Mouse (Mus musculus): ENCODE results near the gene Epop. TPM values are rescaled to one million over a fixed set of nuclear protein-coding genes. Genes with fewer than 3 reads are reported as not detected.

Epop gene
- polyA plus RNA-seq, 1 experiment from 2014 or later: 4.1 TPM

DNA sequence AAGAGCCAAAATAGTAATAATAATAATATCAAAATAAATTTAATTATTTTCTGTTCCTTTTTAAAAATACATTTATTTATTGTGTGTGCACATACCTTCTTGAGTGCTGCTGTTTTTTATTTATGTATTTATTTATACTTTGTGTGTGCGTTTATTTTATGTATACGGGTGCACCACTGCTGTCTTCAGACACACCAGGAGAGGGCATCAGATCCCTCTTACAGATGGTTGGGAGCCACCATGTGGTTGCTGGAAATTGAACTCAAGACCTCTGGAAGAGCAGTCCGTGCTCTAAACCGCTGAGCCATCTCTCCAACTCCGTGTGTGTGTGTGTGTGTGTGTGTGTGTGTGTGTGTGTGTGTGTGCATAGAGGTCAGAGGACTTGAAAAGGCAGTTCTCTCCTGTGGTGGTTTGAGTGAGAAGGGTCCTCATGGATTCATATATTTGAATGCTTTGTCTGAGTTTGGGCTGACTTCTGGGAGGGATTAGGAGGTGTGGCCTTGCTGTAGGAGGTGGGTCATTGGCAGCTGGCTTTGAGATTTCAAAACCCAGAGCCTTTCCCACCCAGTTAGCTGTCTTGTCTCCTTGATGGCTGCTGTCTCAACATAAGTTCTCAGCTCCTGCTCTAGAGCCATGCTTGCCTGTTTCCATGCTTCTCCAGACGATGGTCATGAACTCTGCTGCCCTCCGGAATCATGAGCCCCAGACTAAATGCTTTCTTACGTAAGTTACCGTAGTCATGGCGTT, 31.4 kb downstream of the Epop start:
- 82% methylated on average over 10 of the region's 10 CpGs for WGBS
- ATAC-seq (ENCODE audit: low read depth): no peak

DNA sequence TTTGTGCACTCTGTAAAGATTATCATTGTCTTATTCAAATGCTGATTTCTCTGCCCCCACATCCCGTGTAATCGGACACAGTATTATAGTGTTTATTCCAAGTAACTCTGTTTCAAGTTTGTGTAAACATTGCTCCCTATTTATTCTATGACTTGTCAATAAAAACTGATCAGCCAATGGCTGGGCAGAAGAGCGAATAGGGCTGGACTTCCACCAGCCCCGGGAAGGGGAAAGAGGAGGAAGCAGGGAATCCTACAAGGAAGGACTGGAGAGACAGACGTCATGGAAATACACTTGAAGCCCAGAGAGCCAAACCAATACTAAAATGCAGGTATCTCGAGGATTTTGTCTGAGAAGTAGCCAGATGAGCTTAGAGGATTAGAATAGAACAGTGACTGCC, 35.4 kb downstream of the Epop start:
- H3K4me1 ChIP-seq (replicated peaks): peaks cover 9% of the 10 kb centered on the region
- H3K9ac ChIP-seq: no peak overlapping the region
- 56% methylated on average over 6 of the region's 6 CpGs for WGBS
- H3K4me3 ChIP-seq: no peak overlapping the region
- H3K36me3 ChIP-seq: no peaks in the 10 kb centered on the region
- no peaks in the 10 kb centered on the region for H3K9me3 ChIP-seq
- ATAC-seq (ENCODE audit: low read depth): no peak
- H3K27me3 ChIP-seq: peaks cover 8% of the 10 kb centered on the region; the same call in 1 of the 2 replicates
- no peak overlapping the region for H3K4me2 ChIP-seq
- H3K27ac ChIP-seq (replicated peaks): no peak overlapping the region

More for the DNA sequence above, 31.4 kb downstream of the Epop start:
- Histone ChIP-seq H3K4me1 (replicated peaks) (no peaks in the 10 kb centered on the region), H3K4me3 (no peak overlapping the region), H3K9me3 (no peaks in the 10 kb centered on the region), H3K27me3 (no peaks in the 10 kb centered on the region), H3K27ac (replicated peaks) (no peak overlapping the region), H3K4me2 (no peak overlapping the region), H3K9ac (no peak overlapping the region), H3K36me3 (no peaks in the 10 kb centered on the region)

DNA sequence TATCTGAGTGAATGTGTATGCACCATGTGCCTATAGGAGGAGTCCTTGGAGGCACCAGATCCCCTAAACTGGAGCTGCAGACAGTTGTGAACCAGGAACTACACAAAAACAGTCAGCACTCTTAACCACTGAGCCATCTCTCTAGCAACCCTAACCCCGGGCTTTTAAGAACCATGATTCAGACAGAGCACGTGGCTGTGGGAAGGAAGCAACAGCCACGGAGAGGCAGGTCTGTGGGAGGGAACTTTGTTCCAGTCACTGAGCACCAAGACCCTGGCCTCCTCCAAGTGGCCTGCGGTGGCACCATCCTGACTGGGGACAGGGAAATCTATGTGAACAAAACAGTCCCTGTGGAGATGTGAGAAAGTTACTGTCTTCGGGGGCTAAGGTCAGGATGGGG, 37.6 kb downstream of the Epop start:
- H3K9me3 ChIP-seq: no peaks in the 10 kb centered on the region
- H3K4me3 ChIP-seq: no peak overlapping the region
- peaks cover 11% of the 10 kb centered on the region; the same call in 1 of the 2 replicates for H3K27me3 ChIP-seq
- no peak overlapping the region for H3K9ac ChIP-seq
- H3K36me3 ChIP-seq: no peaks in the 10 kb centered on the region
- peaks cover 10% of the 10 kb centered on the region for H3K4me1 ChIP-seq (replicated peaks)
- no peak for ATAC-seq (ENCODE audit: low read depth)
- H3K27ac ChIP-seq (replicated peaks): no peak overlapping the region
- 27% methylated on average over 5 of the region's 5 CpGs for WGBS
- no peak overlapping the region for H3K4me2 ChIP-seq

DNA sequence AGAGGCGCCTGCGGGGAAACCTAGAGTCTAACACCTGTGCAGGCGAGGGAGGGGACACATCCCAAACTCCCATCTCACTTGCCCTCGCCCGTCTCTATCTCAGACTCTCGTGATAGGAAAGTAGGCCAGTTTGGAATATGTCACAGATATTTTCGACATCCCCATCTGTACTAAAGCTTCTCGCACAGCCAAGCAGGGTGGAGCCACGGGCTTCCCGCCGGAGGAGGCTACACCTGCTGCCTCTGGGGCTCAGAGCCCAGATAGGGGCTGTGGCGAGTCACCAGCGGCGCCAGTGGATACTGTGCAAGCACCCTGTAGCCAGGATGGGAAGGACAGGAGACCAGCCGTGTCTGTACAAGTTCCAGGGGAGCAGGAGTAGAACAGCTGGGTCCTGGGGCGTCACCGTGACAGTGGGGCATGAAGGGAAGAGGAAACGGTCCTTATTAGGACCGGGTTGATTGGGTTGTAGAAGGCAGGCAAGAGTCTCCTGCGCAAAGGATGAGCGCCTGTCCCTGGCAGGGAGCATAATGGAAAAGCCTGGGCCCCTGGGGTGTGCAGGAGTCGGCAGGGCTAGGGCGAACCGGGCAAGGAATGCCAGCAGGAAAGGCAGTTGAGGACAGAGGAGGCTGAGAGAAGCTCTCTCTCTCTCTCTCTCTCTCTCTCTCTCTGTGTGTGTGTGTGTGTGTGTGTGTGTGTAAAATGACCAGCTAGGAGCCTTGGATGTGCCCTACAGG, 39.1 kb downstream of the Epop start:
- H3K4me2 ChIP-seq: 0 out of 2 replicates have a peak overlapping the region, but pooled peaks have one; percentile 4

DNA sequence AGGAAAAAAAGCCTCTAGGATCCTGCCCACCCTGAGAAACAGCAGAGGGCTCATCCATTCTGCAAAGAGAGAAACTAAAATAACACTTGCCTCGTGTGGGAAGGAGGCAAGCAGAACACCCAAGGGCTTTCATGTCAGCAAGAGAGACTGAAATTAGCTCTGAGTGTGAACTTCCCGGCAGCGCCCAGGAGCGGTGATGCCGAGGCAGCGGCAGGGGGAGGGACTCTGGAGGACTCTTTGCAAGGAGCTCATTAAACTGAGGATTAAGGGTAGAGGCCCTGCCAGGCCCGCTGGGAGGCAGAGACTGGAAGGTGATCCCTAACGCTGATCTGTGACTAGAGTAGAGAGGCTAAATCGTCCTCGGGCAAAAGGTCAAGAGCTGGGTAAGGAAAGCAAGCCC, 40.3 kb downstream of the Epop start:
- Histone ChIP-seq H3K4me3 (no peak overlapping the region), H3K4me1 (replicated peaks) (peaks cover 10% of the 10 kb centered on the region), H3K4me2 (no peak overlapping the region), H3K9ac (no peak overlapping the region), H3K27me3 (peaks cover 11% of the 10 kb centered on the region; the same call in 1 of the 2 replicates), H3K27ac (replicated peaks) (no peak overlapping the region), H3K36me3 (no peaks in the 10 kb centered on the region), H3K9me3 (no peaks in the 10 kb centered on the region)
- no peak for ATAC-seq (ENCODE audit: low read depth)
- WGBS: 3% methylated on average over 10 of the region's 10 CpGs

More for the DNA sequence above, 39.1 kb downstream of the Epop start:
- H3K9ac ChIP-seq: no peak overlapping the region
- no peak overlapping the region for H3K27ac ChIP-seq (replicated peaks)
- no peaks in the 10 kb centered on the region for H3K36me3 ChIP-seq
- WGBS: 38% methylated on average over 24 of the region's 24 CpGs
- no peak for ATAC-seq (ENCODE audit: low read depth)
- peaks cover 11% of the 10 kb centered on the region; the same call in 1 of the 2 replicates for H3K27me3 ChIP-seq
- no peaks in the 10 kb centered on the region for H3K9me3 ChIP-seq
- H3K4me3 ChIP-seq: no peak overlapping the region
- H3K4me1 ChIP-seq (replicated peaks): peaks cover 10% of the 10 kb centered on the region

DNA sequence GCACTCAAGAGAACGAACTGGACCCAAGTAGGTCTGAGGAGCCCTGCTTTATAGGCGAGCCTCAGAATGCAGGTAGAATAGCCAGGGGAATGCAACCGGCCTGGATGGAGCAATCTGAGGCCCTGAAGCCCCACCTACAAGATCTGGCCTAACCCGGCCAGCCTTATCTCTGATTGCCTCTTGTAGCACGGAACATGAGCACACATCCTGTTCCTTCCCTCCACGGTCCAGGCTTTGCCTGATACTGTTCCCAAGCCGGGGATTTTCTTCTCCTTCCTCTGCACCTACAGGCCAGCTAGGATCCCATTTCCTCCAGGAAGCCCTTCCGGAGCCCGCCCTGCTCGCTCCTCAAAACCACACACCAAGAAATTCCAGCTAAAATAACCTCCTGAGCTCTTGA, 43.6 kb downstream of the Epop start:
- 66% methylated on average over 10 of the region's 10 CpGs for WGBS
- H3K4me1 ChIP-seq (replicated peaks): peaks cover 10% of the 10 kb centered on the region
- H3K27ac ChIP-seq (replicated peaks): no peak overlapping the region
- H3K9ac ChIP-seq: no peak overlapping the region
- H3K36me3 ChIP-seq: no peaks in the 10 kb centered on the region
- no peak overlapping the region for H3K4me3 ChIP-seq
- no peaks in the 10 kb centered on the region for H3K9me3 ChIP-seq
- peaks cover 11% of the 10 kb centered on the region; the same call in 1 of the 2 replicates for H3K27me3 ChIP-seq
- ATAC-seq (ENCODE audit: low read depth): no peak
- H3K4me2 ChIP-seq: no peak overlapping the region

DNA sequence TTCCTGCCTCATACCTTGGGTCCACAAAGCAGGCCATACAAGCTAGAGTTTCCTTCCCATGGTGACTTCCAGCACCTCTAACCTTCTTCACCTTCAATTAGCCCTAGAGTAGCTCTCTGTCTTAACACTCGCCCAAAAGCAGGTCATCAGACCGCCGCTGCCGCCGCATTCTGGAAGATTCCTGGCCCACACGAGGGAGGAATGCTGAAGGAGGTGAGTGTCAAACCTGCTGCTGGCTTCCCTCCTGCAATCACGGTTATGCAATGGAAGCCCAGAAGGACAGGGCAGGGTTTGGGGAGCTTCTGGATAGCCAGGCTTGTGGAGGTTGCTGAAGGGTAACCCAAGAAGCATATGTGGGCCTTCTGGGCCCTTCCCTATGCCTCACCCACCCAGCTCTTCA, 45.0 kb downstream of the Epop start:
- no peaks in the 10 kb centered on the region for H3K9me3 ChIP-seq
- H3K4me2 ChIP-seq: no peak overlapping the region
- H3K27ac ChIP-seq (replicated peaks): no peak overlapping the region
- no peak overlapping the region for H3K4me3 ChIP-seq
- no peak for ATAC-seq (ENCODE audit: low read depth)
- no peak overlapping the region for H3K9ac ChIP-seq
- H3K4me1 ChIP-seq (replicated peaks): peaks cover 7% of the 10 kb centered on the region
- 85% methylated on average over 7 of the region's 7 CpGs for WGBS
- H3K27me3 ChIP-seq: 0 out of 2 replicates have a peak, but pooled peaks cover 3% of the 10 kb centered on the region
- H3K36me3 ChIP-seq: no peaks in the 10 kb centered on the region

DNA sequence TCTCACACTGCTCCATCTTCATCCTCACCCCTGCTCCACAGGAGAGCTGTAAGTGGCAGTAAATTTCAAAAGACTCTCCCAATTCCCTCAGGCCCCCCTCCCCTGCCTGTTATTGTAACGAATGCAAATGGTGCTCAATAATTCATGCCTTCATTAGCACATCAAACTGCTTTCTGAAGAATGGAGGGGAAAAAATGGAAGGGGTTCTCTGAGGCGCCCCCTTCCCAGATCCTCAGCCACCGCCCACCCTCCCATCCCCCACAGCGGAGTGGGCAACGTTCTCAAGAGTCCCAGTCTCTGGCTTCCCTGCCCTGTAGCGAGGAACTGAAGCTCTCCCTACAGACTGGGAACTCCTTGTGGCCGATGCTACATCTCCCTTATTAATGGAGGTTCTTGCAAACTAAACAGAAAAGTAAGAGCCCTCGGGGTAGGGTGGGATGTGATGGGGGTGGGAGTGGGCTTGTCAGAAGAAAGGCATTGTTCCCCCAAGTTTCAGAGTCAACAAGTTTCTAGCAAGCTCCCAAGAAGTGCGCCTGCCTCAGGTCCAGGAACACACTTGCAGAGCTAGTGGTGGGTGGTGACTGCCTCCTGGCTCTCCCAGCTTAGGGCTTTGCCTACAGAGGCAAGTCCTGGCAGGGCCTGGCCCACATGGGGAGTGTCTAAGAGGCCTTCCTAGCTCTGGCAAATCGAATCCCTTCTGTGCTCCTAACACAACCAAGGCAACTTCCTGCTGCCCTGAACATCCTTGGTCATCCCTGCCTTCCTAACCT, 50.2 kb downstream of the Epop start:
- WGBS: 3% methylated on average over 10 of the region's 10 CpGs
- Histone ChIP-seq H3K27ac (replicated peaks) (peak overlapping the region; percentile 18; the same call in 1 of the 2 replicates), H3K4me2 (no peak overlapping the region), H3K27me3 (peaks cover 6% of the 10 kb centered on the region; the same call in 1 of the 2 replicates), H3K4me3 (no peak overlapping the region), H3K9ac (no peak overlapping the region), H3K9me3 (no peaks in the 10 kb centered on the region), H3K36me3 (no peaks in the 10 kb centered on the region), H3K4me1 (replicated peaks) (peaks cover 38% of the 10 kb centered on the region)
- ATAC-seq (ENCODE audit: low read depth): no peak

DNA sequence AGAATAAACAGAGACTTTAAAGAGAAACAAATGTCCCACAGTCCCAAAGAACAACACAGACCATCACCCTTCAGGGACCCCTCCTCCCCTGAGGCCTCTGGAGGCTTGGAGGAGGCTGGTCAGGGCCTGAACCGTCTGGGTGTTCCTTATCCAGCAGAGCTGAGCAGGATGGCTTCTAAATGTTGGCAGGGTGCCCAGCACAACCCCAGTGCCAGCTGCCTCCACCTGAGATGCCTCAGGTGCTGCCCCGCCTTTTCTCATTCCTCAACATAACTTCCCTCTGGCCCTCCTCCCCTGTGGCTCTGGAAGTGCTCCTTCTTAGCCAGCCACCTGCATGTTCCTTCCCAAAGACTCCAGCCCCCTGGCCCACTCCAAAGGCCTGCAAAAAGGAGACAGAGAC, 51.2 kb downstream of the Epop start:
- Histone ChIP-seq H3K36me3 (no peaks in the 10 kb centered on the region), H3K4me2 (no peak overlapping the region), H3K27ac (replicated peaks) (no peak overlapping the region), H3K4me3 (no peak overlapping the region), H3K4me1 (replicated peaks) (peaks cover 48% of the 10 kb centered on the region), H3K27me3 (peaks cover 6% of the 10 kb centered on the region; the same call in 1 of the 2 replicates), H3K9ac (no peak overlapping the region), H3K9me3 (no peaks in the 10 kb centered on the region)
- WGBS: 37% methylated on average over 2 of the region's 2 CpGs
- ATAC-seq (ENCODE audit: low read depth): no peak
